Mouse (Mus musculus): ENCODE measurements at regions not wholly inside any gene's neighbourhood (a gene's known extent, or its start where the extent isn't known, plus 50 kb on each side); places are given as distances from the start of the nearest gene placed in this dataset.

DNA sequence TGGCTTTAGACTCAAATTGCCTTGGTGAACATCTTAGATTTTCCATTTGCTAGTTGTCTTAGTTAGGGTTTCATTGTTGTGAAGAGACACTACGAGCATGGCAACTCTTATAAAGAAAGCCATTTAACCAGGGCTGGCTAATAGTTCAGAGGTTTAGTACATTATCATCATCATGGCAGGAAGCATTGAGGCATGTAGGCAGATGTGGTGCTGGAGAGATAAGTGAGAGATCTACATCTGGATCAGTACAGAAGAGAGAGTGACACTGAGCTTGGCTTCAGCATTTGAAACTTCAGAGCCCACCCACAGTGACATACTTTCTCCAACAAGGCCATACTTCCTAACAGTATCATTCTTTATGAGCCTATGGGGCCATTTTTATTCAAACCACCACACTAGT, 127.3 kb upstream of the Opcml start:
- H3K9ac ChIP-seq (ENCODE audit: low read depth, poor library complexity, severe bottlenecking) = no peak overlapping the region
- TF ChIP-seq EP300 (IDR thresholded peaks at IDR 0.05; ENCODE audit: insufficient read depth, low read depth, low read length) (no peak), CTCF (IDR thresholded peaks at IDR 0.05; ENCODE audit: low read depth, low read length) (no peak), POLR2A (IDR thresholded peaks at IDR 0.05; ENCODE audit: insufficient read depth, low read length) (no peak)
- no peak overlapping the region for H3K4me3 ChIP-seq (ENCODE audit: low read depth, low read length)
- no peaks in the 10 kb centered on the region for H3K27me3 ChIP-seq (ENCODE audit: control insufficient read depth, insufficient read depth, low read length, poor library complexity, severe bottlenecking)
- no peaks in the 10 kb centered on the region for H3K36me3 ChIP-seq (ENCODE audit: control insufficient read depth, insufficient read depth, low read length, poor library complexity, severe bottlenecking)
- no peaks in the 10 kb centered on the region for H3K4me1 ChIP-seq (ENCODE audit: control insufficient read depth, insufficient read depth, low read length)
- H3K9me3 ChIP-seq (replicated peaks; ENCODE audit: control insufficient read depth, insufficient read depth, low read length, poor library complexity, severe bottlenecking) = no peaks in the 10 kb centered on the region
- no peak overlapping the region for H3K27ac ChIP-seq (ENCODE audit: insufficient read depth, low read length)

DNA sequence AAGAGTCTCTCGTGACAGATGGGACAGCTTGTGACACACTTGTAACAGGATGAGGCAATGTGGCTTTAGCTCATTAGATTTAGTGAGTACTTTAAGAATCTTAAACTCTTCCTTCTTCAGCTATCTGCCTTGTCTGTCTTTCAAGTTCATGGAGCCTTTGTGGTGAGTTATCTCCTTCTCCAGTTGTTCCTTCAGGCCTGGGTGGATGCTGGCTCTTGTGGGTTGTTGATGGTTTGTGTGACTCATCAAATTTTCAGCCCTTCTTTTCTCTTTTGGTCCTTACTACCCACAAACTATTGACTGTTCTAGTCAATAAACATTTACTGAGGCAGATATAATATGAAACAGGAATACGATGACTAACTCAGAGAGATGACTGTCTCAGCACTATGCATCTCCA, 124.9 kb upstream of the Opcml start:
- H3K4me1 ChIP-seq (ENCODE audit: control insufficient read depth, insufficient read depth, low read length) = no peaks in the 10 kb centered on the region
- TF ChIP-seq CTCF (IDR thresholded peaks at IDR 0.05; ENCODE audit: low read depth, low read length) (no peak), EP300 (IDR thresholded peaks at IDR 0.05; ENCODE audit: insufficient read depth, low read depth, low read length) (no peak), POLR2A (IDR thresholded peaks at IDR 0.05; ENCODE audit: insufficient read depth, low read length) (no peak)
- no peaks in the 10 kb centered on the region for H3K36me3 ChIP-seq (ENCODE audit: control insufficient read depth, insufficient read depth, low read length, poor library complexity, severe bottlenecking)
- no peaks in the 10 kb centered on the region for H3K9me3 ChIP-seq (replicated peaks; ENCODE audit: control insufficient read depth, insufficient read depth, low read length, poor library complexity, severe bottlenecking)
- no peak overlapping the region for H3K27ac ChIP-seq (ENCODE audit: insufficient read depth, low read length)
- H3K4me3 ChIP-seq (ENCODE audit: low read depth, low read length) = no peak overlapping the region
- H3K27me3 ChIP-seq (ENCODE audit: control insufficient read depth, insufficient read depth, low read length, poor library complexity, severe bottlenecking) = no peaks in the 10 kb centered on the region
- H3K9ac ChIP-seq (ENCODE audit: low read depth, poor library complexity, severe bottlenecking) = no peak overlapping the region

DNA sequence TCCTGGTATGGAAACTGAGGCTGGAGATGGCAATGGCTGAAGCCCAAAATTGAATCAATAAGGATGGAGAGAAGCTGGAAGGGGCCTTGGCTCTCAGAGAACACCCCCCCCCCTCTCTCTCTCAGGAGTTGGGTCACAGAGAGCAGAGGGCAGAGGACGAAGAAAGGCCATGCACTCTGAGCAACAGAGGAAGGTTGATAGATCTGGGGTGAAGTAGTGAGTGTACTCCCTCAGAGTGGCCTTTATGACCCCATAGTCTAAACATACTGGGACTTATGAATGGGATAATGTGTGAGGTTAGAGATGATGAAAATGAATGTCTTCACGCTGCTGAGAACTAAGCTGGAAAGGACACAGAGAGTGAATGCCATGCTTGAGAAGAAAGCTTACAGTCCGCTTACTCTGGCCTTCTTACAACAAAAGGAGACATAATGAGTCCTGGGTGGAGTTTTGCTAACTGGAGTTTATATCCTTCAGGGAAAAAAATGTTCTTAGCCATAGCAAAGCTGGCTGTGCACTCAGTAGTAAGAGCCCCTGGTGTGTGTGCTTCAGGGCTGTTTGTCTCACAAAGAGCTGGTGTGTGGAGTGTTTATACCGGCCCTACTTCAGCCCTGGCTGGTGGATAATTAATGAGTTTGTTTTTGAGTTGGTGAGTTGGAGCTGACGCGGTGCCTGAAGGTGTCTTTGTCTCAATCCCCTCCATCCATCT, 120.4 kb upstream of the Opcml start:
- no peak for TF ChIP-seq EP300 (IDR thresholded peaks at IDR 0.05; ENCODE audit: insufficient read depth, low read depth, low read length)

DNA sequence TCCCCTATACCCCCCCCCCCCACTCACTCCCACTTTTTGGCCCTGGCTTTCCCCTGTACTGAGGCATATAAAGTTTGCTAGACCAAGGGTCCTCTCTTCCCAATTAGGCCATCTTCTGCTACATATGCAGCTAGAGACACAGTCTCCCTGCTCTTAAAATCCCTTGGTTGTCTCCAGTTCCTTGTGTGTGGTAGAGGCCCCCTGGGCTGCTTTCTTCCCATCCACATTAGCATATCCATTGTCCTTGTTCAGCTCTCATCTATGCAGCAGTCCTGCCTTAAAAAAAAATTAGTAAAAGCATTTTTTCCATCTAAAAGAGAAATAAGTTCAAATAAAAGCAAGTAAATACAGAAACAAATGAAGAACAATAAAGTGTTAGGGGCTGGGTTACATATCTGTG, 105.2 kb upstream of the Opcml start:
- Histone ChIP-seq H3K27ac (ENCODE audit: insufficient read depth, low read length) (no peak overlapping the region), H3K9me3 (replicated peaks; ENCODE audit: control insufficient read depth, insufficient read depth, low read length, poor library complexity, severe bottlenecking) (peaks cover 3% of the 10 kb centered on the region; the same call in 1 of the 2 replicates), H3K4me1 (ENCODE audit: control insufficient read depth, insufficient read depth, low read length) (no peaks in the 10 kb centered on the region), H3K36me3 (ENCODE audit: control insufficient read depth, insufficient read depth, low read length, poor library complexity, severe bottlenecking) (no peaks in the 10 kb centered on the region), H3K27me3 (ENCODE audit: control insufficient read depth, insufficient read depth, low read length, poor library complexity, severe bottlenecking) (no peaks in the 10 kb centered on the region), H3K9ac (ENCODE audit: low read depth, poor library complexity, severe bottlenecking) (no peak overlapping the region), H3K4me3 (ENCODE audit: low read depth, low read length) (no peak overlapping the region)
- no peak for TF ChIP-seq EP300 (IDR thresholded peaks at IDR 0.05; ENCODE audit: insufficient read depth, low read depth, low read length)
- no peak for TF ChIP-seq POLR2A (IDR thresholded peaks at IDR 0.05; ENCODE audit: insufficient read depth, low read length)
- TF ChIP-seq CTCF (IDR thresholded peaks at IDR 0.05; ENCODE audit: low read depth, low read length) = no peak

More for the DNA sequence above, 120.4 kb upstream of the Opcml start:
- Histone ChIP-seq H3K27me3 (ENCODE audit: control insufficient read depth, insufficient read depth, low read length, poor library complexity, severe bottlenecking) (no peaks in the 10 kb centered on the region), H3K4me1 (ENCODE audit: control insufficient read depth, insufficient read depth, low read length) (no peaks in the 10 kb centered on the region), H3K27ac (ENCODE audit: insufficient read depth, low read length) (no peak overlapping the region), H3K4me3 (ENCODE audit: low read depth, low read length) (no peak overlapping the region), H3K36me3 (ENCODE audit: control insufficient read depth, insufficient read depth, low read length, poor library complexity, severe bottlenecking) (no peaks in the 10 kb centered on the region), H3K9ac (ENCODE audit: low read depth, poor library complexity, severe bottlenecking) (no peak overlapping the region), H3K9me3 (replicated peaks; ENCODE audit: control insufficient read depth, insufficient read depth, low read length, poor library complexity, severe bottlenecking) (no peaks in the 10 kb centered on the region)

DNA sequence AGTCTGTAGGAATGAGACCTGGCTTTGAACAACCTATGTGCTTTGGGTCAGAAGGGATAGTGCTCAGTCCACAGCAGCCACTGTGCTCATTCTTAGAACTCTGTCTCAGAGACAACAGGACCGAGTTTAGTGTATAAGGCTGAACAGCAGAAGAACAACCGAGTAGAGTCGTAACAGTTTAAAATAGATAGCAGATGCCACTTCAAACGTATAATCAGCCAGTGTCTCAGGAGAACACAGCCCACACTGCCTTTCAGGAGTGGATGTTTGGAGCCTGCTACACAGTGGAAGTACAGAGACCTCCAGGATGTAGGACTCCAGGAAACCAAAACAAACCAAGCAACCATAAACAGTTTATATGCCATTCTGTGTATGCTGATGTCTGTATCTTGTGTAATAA, 99.0 kb upstream of the Opcml start:
- Histone ChIP-seq H3K9ac (ENCODE audit: low read depth, poor library complexity, severe bottlenecking) (no peak overlapping the region), H3K36me3 (ENCODE audit: control insufficient read depth, insufficient read depth, low read length, poor library complexity, severe bottlenecking) (no peaks in the 10 kb centered on the region), H3K4me1 (ENCODE audit: control insufficient read depth, insufficient read depth, low read length) (no peaks in the 10 kb centered on the region), H3K9me3 (replicated peaks; ENCODE audit: control insufficient read depth, insufficient read depth, low read length, poor library complexity, severe bottlenecking) (no peaks in the 10 kb centered on the region), H3K4me3 (ENCODE audit: low read depth, low read length) (no peak overlapping the region), H3K27ac (ENCODE audit: insufficient read depth, low read length) (no peak overlapping the region), H3K27me3 (ENCODE audit: control insufficient read depth, insufficient read depth, low read length, poor library complexity, severe bottlenecking) (no peaks in the 10 kb centered on the region)
- TF ChIP-seq POLR2A (IDR thresholded peaks at IDR 0.05; ENCODE audit: insufficient read depth, low read length) (no peak), CTCF (IDR thresholded peaks at IDR 0.05; ENCODE audit: low read depth, low read length) (no peak), EP300 (IDR thresholded peaks at IDR 0.05; ENCODE audit: insufficient read depth, low read depth, low read length) (no peak)

DNA sequence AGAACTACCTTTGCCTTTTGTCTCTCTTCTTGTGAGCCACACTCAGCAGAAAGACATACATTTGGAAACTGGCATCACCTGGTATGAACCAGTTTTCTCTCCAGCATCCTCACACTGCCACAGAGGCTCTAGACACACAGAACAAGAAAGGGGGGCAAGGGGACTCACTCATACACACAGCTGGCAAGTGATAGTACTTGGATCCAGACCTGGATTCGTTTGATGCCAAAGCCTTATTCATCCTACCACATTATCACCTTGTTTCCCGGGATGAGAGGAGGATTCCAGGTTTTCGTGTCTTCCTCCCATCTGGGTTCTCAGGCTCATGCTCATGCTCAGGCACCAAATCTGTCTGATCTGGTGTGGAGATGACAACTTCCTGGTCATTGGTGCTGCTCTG, 97.8 kb upstream of the Opcml start:
- Histone ChIP-seq H3K4me3 (ENCODE audit: low read depth, low read length) (no peak overlapping the region), H3K9ac (ENCODE audit: low read depth, poor library complexity, severe bottlenecking) (no peak overlapping the region), H3K9me3 (replicated peaks; ENCODE audit: control insufficient read depth, insufficient read depth, low read length, poor library complexity, severe bottlenecking) (no peaks in the 10 kb centered on the region), H3K27ac (ENCODE audit: insufficient read depth, low read length) (no peak overlapping the region), H3K27me3 (ENCODE audit: control insufficient read depth, insufficient read depth, low read length, poor library complexity, severe bottlenecking) (no peaks in the 10 kb centered on the region), H3K4me1 (ENCODE audit: control insufficient read depth, insufficient read depth, low read length) (no peaks in the 10 kb centered on the region), H3K36me3 (ENCODE audit: control insufficient read depth, insufficient read depth, low read length, poor library complexity, severe bottlenecking) (no peaks in the 10 kb centered on the region)
- TF ChIP-seq CTCF (IDR thresholded peaks at IDR 0.05; ENCODE audit: low read depth, low read length) (no peak), EP300 (IDR thresholded peaks at IDR 0.05; ENCODE audit: insufficient read depth, low read depth, low read length) (no peak), POLR2A (IDR thresholded peaks at IDR 0.05; ENCODE audit: insufficient read depth, low read length) (no peak)

All from ES-Bruce4 (cell line).